Mouse (Mus musculus): ENCODE results near the gene Ubap2l. TPM values are rescaled to one million over a fixed set of nuclear protein-coding genes. Genes with fewer than 3 reads are reported as not detected.
A peak's percentile ranks its signal among the peaks of the same experiment; 100 is the strongest.

Ubap2l gene
- polyA plus RNA-seq, 1 experiment from 2014 or later = 57.4 TPM

GRCm38 (mm10) chr3:90062539-90062938, 10.1 kb upstream of the Ubap2l start:
- Histone ChIP-seq H3K4me2 (ENCODE audit: low read depth, low read length) (no peak overlapping the region), H3K4me1 (ENCODE audit: insufficient read depth) (no peaks in the 10 kb centered on the region), H3K36me3 (replicated peaks; ENCODE audit: insufficient read depth, low read length) (peaks cover 30% of the 10 kb centered on the region), H3K27me3 (ENCODE audit: insufficient read depth, low read length) (no peaks in the 10 kb centered on the region), H3K9me3 (ENCODE audit: low read length) (no peaks in the 10 kb centered on the region), H3K9ac (replicated peaks) (no peak overlapping the region), H3K4me3 (ENCODE audit: low read depth, low read length) (no peak overlapping the region), H3K27ac (ENCODE audit: low read depth) (no peak overlapping the region)
- TF ChIP-seq CTCF (IDR thresholded peaks at IDR 0.05; ENCODE audit: low read depth) = no peak
- no peak for TF ChIP-seq EP300 (IDR thresholded peaks at IDR 0.05; ENCODE audit: low read depth)
- ATAC-seq (no peak), DNase-seq (no peak)
- WGBS (ENCODE audit: insufficient replicate concordance) = 59% methylated on average over 2 of the region's 2 CpGs

- Histone ChIP-seq H3K36me3 (replicated peaks; ENCODE audit: insufficient read depth, low read length) (peaks cover 38% of the 10 kb centered on the region), H3K4me1 (ENCODE audit: insufficient read depth) (no peaks in the 10 kb centered on the region), H3K9ac (replicated peaks) (no peak overlapping the region), H3K4me3 (ENCODE audit: low read depth, low read length) (no peak overlapping the region), H3K4me2 (ENCODE audit: low read depth, low read length) (no peak overlapping the region), H3K9me3 (ENCODE audit: low read length) (no peaks in the 10 kb centered on the region), H3K27me3 (ENCODE audit: insufficient read depth, low read length) (no peaks in the 10 kb centered on the region), H3K27ac (ENCODE audit: low read depth) (no peak overlapping the region)
- no peak for TF ChIP-seq CTCF (IDR thresholded peaks at IDR 0.05; ENCODE audit: low read depth)
- no peak for TF ChIP-seq EP300 (IDR thresholded peaks at IDR 0.05; ENCODE audit: low read depth)
- DNase-seq (no peak), ATAC-seq (no peak)
- WGBS (ENCODE audit: insufficient replicate concordance) = 86% methylated on average over 6 of the region's 6 CpGs
Measured at GRCm38 (mm10) chr3:90061549-90061948, 9.1 kb upstream of the Ubap2l start.

- Histone ChIP-seq H3K27ac (ENCODE audit: low read depth) (peak within 1 kb of the TSS; percentile 99), H3K9ac (replicated peaks) (peak within 1 kb of the TSS; percentile 99), H3K4me2 (ENCODE audit: low read depth, low read length) (peak within 1 kb of the TSS; percentile 77), H3K9me3 (ENCODE audit: low read length) (no peaks in the 10 kb centered on the region), H3K36me3 (replicated peaks; ENCODE audit: insufficient read depth, low read length) (peaks cover 25% of the 10 kb centered on the region), H3K4me1 (ENCODE audit: insufficient read depth) (peaks cover 15% of the 10 kb centered on the region), H3K4me3 (ENCODE audit: low read depth, low read length) (peak within 1 kb of the TSS; percentile 97), H3K27me3 (ENCODE audit: insufficient read depth, low read length) (no peaks in the 10 kb centered on the region)
- WGBS (ENCODE audit: insufficient replicate concordance) = under 1% methylated on average over 36 of the region's 43 CpGs
- peak; percentile 76 for DNase-seq
- TF ChIP-seq EP300 (IDR thresholded peaks at IDR 0.05; ENCODE audit: low read depth) = no peak
- no peak for TF ChIP-seq CTCF (IDR thresholded peaks at IDR 0.05; ENCODE audit: low read depth)
- ATAC-seq = peak; percentile 53
Measured at GRCm38 (mm10) chr3:90051441-90052350, 732 bp downstream of the Ubap2l start, which contains the start of gene 4933434E20Rik. 4933434E20Rik (plus strand) TSS chr3:90051636.

GRCm38 (mm10) chr3:90049691-90050090, 2.7 kb downstream of the Ubap2l start:
- H3K4me2 ChIP-seq (ENCODE audit: low read depth, low read length) = no peak overlapping the region
- 62% methylated on average over 3 of the region's 3 CpGs for WGBS (ENCODE audit: insufficient replicate concordance)

GRCm38 (mm10) chr3:90036263-90036662, 16.2 kb downstream of the Ubap2l start:
- Histone ChIP-seq H3K27ac (ENCODE audit: low read depth) (no peak overlapping the region), H3K4me2 (ENCODE audit: low read depth, low read length) (no peak overlapping the region), H3K36me3 (replicated peaks; ENCODE audit: insufficient read depth, low read length) (peaks cover 72% of the 10 kb centered on the region), H3K4me1 (ENCODE audit: insufficient read depth) (no peaks in the 10 kb centered on the region), H3K9me3 (ENCODE audit: low read length) (no peaks in the 10 kb centered on the region), H3K27me3 (ENCODE audit: insufficient read depth, low read length) (no peaks in the 10 kb centered on the region), H3K9ac (replicated peaks) (no peak overlapping the region), H3K4me3 (ENCODE audit: low read depth, low read length) (no peak overlapping the region)
- DNase-seq (no peak), ATAC-seq (no peak)
- 85% methylated on average over 1 of the region's 1 CpGs for WGBS (ENCODE audit: insufficient replicate concordance)
- TF ChIP-seq EP300 (IDR thresholded peaks at IDR 0.05; ENCODE audit: low read depth) = no peak
- no peak for TF ChIP-seq CTCF (IDR thresholded peaks at IDR 0.05; ENCODE audit: low read depth)

More at GRCm38 (mm10) chr3:90049691-90050090, 2.7 kb downstream of the Ubap2l start:
- ATAC-seq (no peak), DNase-seq (no peak)
- Histone ChIP-seq H3K27me3 (ENCODE audit: insufficient read depth, low read length) (no peaks in the 10 kb centered on the region), H3K4me1 (ENCODE audit: insufficient read depth) (peaks cover 15% of the 10 kb centered on the region), H3K36me3 (replicated peaks; ENCODE audit: insufficient read depth, low read length) (peaks cover 25% of the 10 kb centered on the region), H3K4me3 (ENCODE audit: low read depth, low read length) (no peak overlapping the region), H3K9ac (replicated peaks) (0 out of 2 replicates have a peak overlapping the region, but pooled peaks have one; percentile 23), H3K27ac (ENCODE audit: low read depth) (no peak overlapping the region), H3K9me3 (ENCODE audit: low read length) (no peaks in the 10 kb centered on the region)
- no peak for TF ChIP-seq EP300 (IDR thresholded peaks at IDR 0.05; ENCODE audit: low read depth)
- no peak for TF ChIP-seq CTCF (IDR thresholded peaks at IDR 0.05; ENCODE audit: low read depth)

GRCm38 (mm10) chr3:90034653-90035052, 17.8 kb downstream of the Ubap2l start:
- no peak for ATAC-seq
- H3K36me3 ChIP-seq (replicated peaks; ENCODE audit: insufficient read depth, low read length) = peaks cover 77% of the 10 kb centered on the region

More at GRCm38 (mm10) chr3:90034653-90035052, 17.8 kb downstream of the Ubap2l start:
- DNase-seq = no peak
- Histone ChIP-seq H3K4me2 (ENCODE audit: low read depth, low read length) (no peak overlapping the region), H3K4me3 (ENCODE audit: low read depth, low read length) (no peak overlapping the region), H3K9ac (replicated peaks) (no peak overlapping the region), H3K4me1 (ENCODE audit: insufficient read depth) (no peaks in the 10 kb centered on the region), H3K27ac (ENCODE audit: low read depth) (no peak overlapping the region), H3K27me3 (ENCODE audit: insufficient read depth, low read length) (no peaks in the 10 kb centered on the region), H3K9me3 (ENCODE audit: low read length) (no peaks in the 10 kb centered on the region)
- peak; percentile 48; the same call in 1 of the 2 replicates for TF ChIP-seq EP300 (IDR thresholded peaks at IDR 0.05; ENCODE audit: low read depth)
- TF ChIP-seq CTCF (IDR thresholded peaks at IDR 0.05; ENCODE audit: low read depth) = no peak
- WGBS (ENCODE audit: insufficient replicate concordance) = 81% methylated on average over 2 of the region's 2 CpGs
